ENCODE assay signal across 33 mouse cellular contexts in genomic region chr2:180368359-180368758, GRCm38 (mm10). TPM values are rescaled to one million over a fixed set of nuclear protein-coding genes. Genes with fewer than 3 reads are reported as not detected.
"Had no signal": no experiment of that assay in that cellular context is flagged by ENCODE, and none has a peak within 500 bp of the region (broad histone marks: within the 10 kb centered on the region; RNA-seq: fewer than 3 reads in every experiment).

No protein-coding gene starts in this region.

- H3K4me3 ChIP-seq: heart, embryonic 12.5 days; hindbrain, embryonic 10.5 days; hindbrain, embryonic 12.5 days; intestine, embryonic 15.5 days; limb, embryonic 13.5 days; limb, embryonic 15.5 days; liver, embryonic 12.5 days had no signal

- H3K9ac ChIP-seq: heart, embryonic 12.5 days; hindbrain, embryonic 12.5 days; hindbrain, embryonic 14.5 days; intestine, embryonic 15.5 days; limb, embryonic 13.5 days; limb, embryonic 15.5 days; liver, embryonic 12.5 days; liver, embryonic 14.5 days had no signal

- H3K4me2 ChIP-seq: heart, embryonic 12.5 days; hindbrain, embryonic 12.5 days; hindbrain, embryonic 14.5 days; intestine, embryonic 15.5 days; limb, embryonic 13.5 days; limb, embryonic 15.5 days; liver, embryonic 12.5 days had no signal

- H3K4me1 ChIP-seq: hindbrain, embryonic 10.5 days; hindbrain, embryonic 12.5 days; intestine, embryonic 15.5 days; limb, embryonic 13.5 days; limb, embryonic 15.5 days; liver, embryonic 12.5 days had no signal

- H3K27ac ChIP-seq: hindbrain, embryonic 10.5 days; hindbrain, embryonic 12.5 days; hindbrain, embryonic 14.5 days; intestine, embryonic 15.5 days; limb, embryonic 13.5 days; limb, embryonic 15.5 days; liver, embryonic 12.5 days; liver, embryonic 14.5 days had no signal

- H3K36me3 ChIP-seq: heart, embryonic 12.5 days; hindbrain, embryonic 10.5 days; hindbrain, embryonic 12.5 days; intestine, embryonic 15.5 days; limb, embryonic 13.5 days; limb, embryonic 15.5 days; liver, embryonic 12.5 days had no signal

- H3K27me3 ChIP-seq: heart, embryonic 12.5 days; hindbrain, embryonic 12.5 days; intestine, embryonic 15.5 days; limb, embryonic 15.5 days; liver, embryonic 12.5 days had no signal

- ATAC-seq: hindbrain, embryonic 16.5 days; inflammation-experienced regulatory T-cells, adult 6 months; intestine, embryonic 15.5 days; intestine, postnatal 0 days; liver, embryonic 12.5 days had no signal

- DNase-seq: heart, adult 18-20 months; heart, postnatal 10 days; heart, postnatal 4 days; kidney, adult 18-20 months; kidney, adult 8-10 months; kidney, postnatal 10 days; kidney, postnatal 25 days; kidney, postnatal 4 days; layer of hippocampus, adult 9-11 months; layer of hippocampus, postnatal 36 days; left cerebral cortex, postnatal 4 days had no signal

- H3K9me3 ChIP-seq: heart, embryonic 12.5 days; hindbrain, embryonic 10.5 days; hindbrain, embryonic 12.5 days; intestine, embryonic 15.5 days; limb, embryonic 13.5 days; limb, embryonic 15.5 days; liver, embryonic 12.5 days had no signal

RNA-seq across cellular contexts. Expression of gene Gata5, which starts 33.9 kb away (rescaled TPM):
- total RNA-seq: gastrocnemius, postnatal 36 days; granulocyte monocyte progenitor cell, adult 5-6 weeks; layer of hippocampus, adult 18-20 months; layer of hippocampus, adult 8-10 months; layer of hippocampus, postnatal 14 days; layer of hippocampus, postnatal 36 days; left cerebral cortex, adult 18-20 months; left cerebral cortex, adult 8-10 months; left cerebral cortex, postnatal 10 days; left cerebral cortex, postnatal 25 days; left cerebral cortex, postnatal 4 days had no signal
- polyA plus RNA-seq: frontal cortex, adult 2 months; hindbrain, embryonic 16.5 days; inflammation-experienced regulatory T-cells, adult 6 months; limb, embryonic 15.5 days had no signal
